Mouse (Mus musculus): ENCODE data around the gene Knstrn. TPM values are rescaled to one million over a fixed set of nuclear protein-coding genes. Genes with fewer than 3 reads are reported as not detected.
A peak's percentile ranks its signal among the peaks of the same experiment; 100 is the strongest.

Gene Knstrn
- total and polyA plus RNA-seq, 3 experiments = 72.9 to 97.2 (median 72.9) TPM

- TF ChIP-seq HCFC1 (IDR thresholded peaks at IDR 0.05; ENCODE audit: low read depth, low read length) = peak; percentile 61
- TF ChIP-seq USF2 (conservative IDR thresholded peaks at IDR 0.05; ENCODE audit: low read depth, low read length) = no peak
- TF ChIP-seq EP300 (IDR thresholded peaks at IDR 0.05; ENCODE audit: low read length) = no peak; the same call in 1 of the 2 replicates
- TF ChIP-seq TCF12 (IDR thresholded peaks at IDR 0.05; ENCODE audit: low read depth, low read length) = peak; percentile 79; the same call in 1 of the 2 replicates
- peak; percentile 50; the same call in 1 of the 2 replicates for TF ChIP-seq MAX (IDR thresholded peaks at IDR 0.05; ENCODE audit: low read length)
- no peak for TF ChIP-seq CHD1 (IDR thresholded peaks at IDR 0.05; ENCODE audit: low read depth, low read length)
- TF ChIP-seq UBTF (IDR thresholded peaks at IDR 0.05; ENCODE audit: low read depth, low read length) = no peak
- 0 out of 2 replicates have a peak, but pooled peaks have one; percentile 28 for TF ChIP-seq MEF2A (IDR thresholded peaks at IDR 0.05; ENCODE audit: borderline replicate concordance, low read depth, low read length)
- peak; percentile 85 for TF ChIP-seq ZMIZ1 (IDR thresholded peaks at IDR 0.05; ENCODE audit: low read depth, low read length)
- peak; percentile 7; the same call in 1 of the 2 replicates for TF ChIP-seq IRF4 (IDR thresholded peaks at IDR 0.05; ENCODE audit: low read depth, low read length)
- peak; percentile 78 for TF ChIP-seq SIN3A (IDR thresholded peaks at IDR 0.05; ENCODE audit: low read length)
- TF ChIP-seq TBP (conservative IDR thresholded peaks at IDR 0.05; ENCODE audit: low read depth, low read length) = peak; percentile 82
- TF ChIP-seq JUND (conservative IDR thresholded peaks at IDR 0.05; ENCODE audit: low read depth, low read length) = no peak
- TF ChIP-seq RCOR1 (conservative IDR thresholded peaks at IDR 0.05; ENCODE audit: low read depth, low read length) = no peak
- TF ChIP-seq ZNF384 (IDR thresholded peaks at IDR 0.05; ENCODE audit: low read depth, low read length) = no peak
- TF ChIP-seq ETS1 (conservative IDR thresholded peaks at IDR 0.05; ENCODE audit: low read depth, low read length) = no peak
- TF ChIP-seq MAZ (IDR thresholded peaks at IDR 0.05; ENCODE audit: low read depth, low read length) = no peak
- TF ChIP-seq POLR2AphosphoS2 (IDR thresholded peaks at IDR 0.05; ENCODE audit: low read depth, low read length) = no peak
- TF ChIP-seq MYC (IDR thresholded peaks at IDR 0.05; ENCODE audit: low read depth, low read length) = 0 out of 2 replicates have a peak, but pooled peaks have one; percentile 42
- TF ChIP-seq BHLHE40 (IDR thresholded peaks at IDR 0.05; ENCODE audit: low read depth, low read length) = no peak
Measured at GRCm38 (mm10) chr2:118861454-118862339, 47.9 kb downstream of the Knstrn start, which contains the start of gene Ivd (continued).

GRCm38 (mm10) chr2:118862340-118862675, 48.5 kb downstream of the Knstrn start:
- dilution Hi-C loops (cut with MboI; ENCODE audit: extremely low pct_ligation_motif_present, extremely low pct_unique_long_range_greater_than_20kb, low sequenced_read_pairs) = no loop called here
- Histone ChIP-seq H3K9ac (ENCODE audit: insufficient read depth, low read depth) (peak overlapping the region; percentile 80), H3K27ac (ENCODE audit: insufficient read depth, low read depth) (no peak overlapping the region), H3K4me3 (replicated peaks in 1 of 3; ENCODE audit: low read depth in 2 of 3, low read length in 2 of 3, poor library complexity in 1 of 3) (peak overlapping the region; percentile 77 to 85 (median 83)), H3K36me3 (replicated peaks in 1 of 2; ENCODE audit: control insufficient read depth in 1 of 2, insufficient read depth in 1 of 2, low read length in 1 of 2) (peaks cover 0 to 21% of the 10 kb centered on the region in 2 experiments), H3K9me3 (replicated peaks; ENCODE audit: low read length) (no peaks in the 10 kb centered on the region), H3K4me2 (ENCODE audit: insufficient read depth, low read depth, poor library complexity, severe bottlenecking) (peak overlapping the region; percentile 95), H3K79me2 (replicated peaks; ENCODE audit: control insufficient read depth, extremely low read depth, insufficient read depth, poor library complexity, severe bottlenecking) (no peaks in the 10 kb centered on the region; the same call in 1 of the 2 replicates), H3K4me1 (ENCODE audit: control insufficient read depth in 1 of 2, insufficient read depth in 2 of 2) (peaks cover 0 to 20% of the 10 kb centered on the region in 2 experiments; a peak in 2 of 4 replicates), H3K27me3 (replicated peaks) (peaks cover 2% of the 10 kb centered on the region)
- DNase-seq (ENCODE audit: extremely low read depth) = no peak
- in situ Hi-C loops (cut with MboI; ENCODE audit: low pct_ligation_motif_present, low pct_unique_long_range_greater_than_20kb, low sequenced_read_pairs) = no loop called here
- TF ChIP-seq HCFC1 (IDR thresholded peaks at IDR 0.05; ENCODE audit: low read depth, low read length) (no peak), TBP (conservative IDR thresholded peaks at IDR 0.05; ENCODE audit: low read depth, low read length) (no peak), RAD21 (IDR thresholded peaks at IDR 0.05; ENCODE audit: low read depth, low read length) (no peak), NELFE (IDR thresholded peaks at IDR 0.05; ENCODE audit: low read depth, low read length) (no peak), E2F4 (IDR thresholded peaks at IDR 0.05; ENCODE audit: insufficient replicate concordance, low read depth, low read length) (no peak), KAT2A (IDR thresholded peaks at IDR 0.05; ENCODE audit: insufficient replicate concordance, low read length) (no peak), ZNF384 (IDR thresholded peaks at IDR 0.05; ENCODE audit: low read depth, low read length) (no peak), BHLHE40 (IDR thresholded peaks at IDR 0.05; ENCODE audit: low read depth, low read length) (no peak), PAX5 (IDR thresholded peaks at IDR 0.05; ENCODE audit: low read length) (no peak), MXI1 (IDR thresholded peaks at IDR 0.05; ENCODE audit: low read depth, low read length) (no peak), MAX (IDR thresholded peaks at IDR 0.05; ENCODE audit: low read length) (no peak), CTCF (conservative IDR thresholded peaks at IDR 0.05 in 1 of 2, IDR thresholded peaks at IDR 0.05 in 1 of 2; ENCODE audit: low read depth in 2 of 2, low read length in 2 of 2) (no peak), MAFK (IDR thresholded peaks at IDR 0.05; ENCODE audit: insufficient replicate concordance, low read length) (no peak), EP300 (IDR thresholded peaks at IDR 0.05; ENCODE audit: low read length) (no peak), USF2 (conservative IDR thresholded peaks at IDR 0.05; ENCODE audit: low read depth, low read length) (no peak), MYC (IDR thresholded peaks at IDR 0.05; ENCODE audit: low read depth, low read length) (no peak)

Data from CH12.LX (cell line).